Mouse (Mus musculus): Measurements from ENCODE around the gene Chdh. TPM values are rescaled to one million over a fixed set of nuclear protein-coding genes. Genes with fewer than 3 reads are reported as not detected.

Chdh gene
- polyA plus RNA-seq, 1 experiment from 2014 or later = 1.4 TPM

- Histone ChIP-seq H3K4me1 (replicated peaks; ENCODE audit: control insufficient read depth, insufficient read depth, low read length) (no peaks in the 10 kb centered on the region; the same call in 1 of the 2 replicates), H3K27ac (ENCODE audit: low read depth, low read length) (no peak overlapping the region), H3K9me3 (ENCODE audit: control insufficient read depth) (no peaks in the 10 kb centered on the region), H3K9ac (ENCODE audit: low read depth, low read length) (no peak overlapping the region), H3K4me3 (ENCODE audit: low read depth, low read length) (no peak overlapping the region), H3K4me2 (replicated peaks; ENCODE audit: low read depth) (no peak overlapping the region), H3K36me3 (ENCODE audit: control insufficient read depth, insufficient read depth) (no peaks in the 10 kb centered on the region), H3K27me3 (replicated peaks; ENCODE audit: control insufficient read depth, insufficient read depth, low read length) (no peaks in the 10 kb centered on the region)
- WGBS = 92% methylated on average over 6 of the region's 6 CpGs
- ATAC-seq = no peak
- TF ChIP-seq CTCF (IDR thresholded peaks at IDR 0.05; ENCODE audit: low read depth) = no peak
These were observed 10.0 kb downstream of the Chdh start for GRCm38 (mm10) chr14:30018846-30019245.

DNA sequence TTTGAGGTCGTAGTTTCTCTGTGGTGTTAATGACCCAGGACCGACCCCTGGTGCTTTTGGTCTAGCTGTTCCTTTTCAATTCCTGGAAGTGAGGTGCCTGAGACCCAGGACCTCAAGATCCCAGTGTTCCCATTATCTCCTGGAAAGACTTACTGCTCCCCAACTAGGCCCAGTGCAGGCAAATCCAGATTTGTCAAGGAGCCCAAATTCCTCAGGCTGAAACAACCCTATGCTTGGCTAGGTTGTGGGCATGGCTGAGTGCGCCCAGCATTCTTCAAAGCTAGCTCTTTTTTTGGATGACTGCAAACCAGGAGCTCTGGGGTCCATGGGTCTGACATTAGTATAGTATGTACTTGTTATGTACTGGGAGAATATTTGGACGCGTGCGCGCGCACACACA is 10.6 kb downstream of the Chdh start:
- no peak for ATAC-seq
- no peaks in the 10 kb centered on the region for H3K36me3 ChIP-seq (ENCODE audit: control insufficient read depth, insufficient read depth)
- no peak overlapping the region for H3K4me3 ChIP-seq (ENCODE audit: low read depth, low read length)
- no peak overlapping the region for H3K4me2 ChIP-seq (replicated peaks; ENCODE audit: low read depth)
- WGBS = 94% methylated on average over 8 of the region's 8 CpGs
- TF ChIP-seq CTCF (IDR thresholded peaks at IDR 0.05; ENCODE audit: low read depth) = no peak
- H3K27me3 ChIP-seq (replicated peaks; ENCODE audit: control insufficient read depth, insufficient read depth, low read length) = no peaks in the 10 kb centered on the region
- no peak overlapping the region for H3K9ac ChIP-seq (ENCODE audit: low read depth, low read length)
- no peaks in the 10 kb centered on the region for H3K9me3 ChIP-seq (ENCODE audit: control insufficient read depth)
- no peaks in the 10 kb centered on the region; the same call in 1 of the 2 replicates for H3K4me1 ChIP-seq (replicated peaks; ENCODE audit: control insufficient read depth, insufficient read depth, low read length)
- H3K27ac ChIP-seq (ENCODE audit: low read depth, low read length) = no peak overlapping the region

DNA sequence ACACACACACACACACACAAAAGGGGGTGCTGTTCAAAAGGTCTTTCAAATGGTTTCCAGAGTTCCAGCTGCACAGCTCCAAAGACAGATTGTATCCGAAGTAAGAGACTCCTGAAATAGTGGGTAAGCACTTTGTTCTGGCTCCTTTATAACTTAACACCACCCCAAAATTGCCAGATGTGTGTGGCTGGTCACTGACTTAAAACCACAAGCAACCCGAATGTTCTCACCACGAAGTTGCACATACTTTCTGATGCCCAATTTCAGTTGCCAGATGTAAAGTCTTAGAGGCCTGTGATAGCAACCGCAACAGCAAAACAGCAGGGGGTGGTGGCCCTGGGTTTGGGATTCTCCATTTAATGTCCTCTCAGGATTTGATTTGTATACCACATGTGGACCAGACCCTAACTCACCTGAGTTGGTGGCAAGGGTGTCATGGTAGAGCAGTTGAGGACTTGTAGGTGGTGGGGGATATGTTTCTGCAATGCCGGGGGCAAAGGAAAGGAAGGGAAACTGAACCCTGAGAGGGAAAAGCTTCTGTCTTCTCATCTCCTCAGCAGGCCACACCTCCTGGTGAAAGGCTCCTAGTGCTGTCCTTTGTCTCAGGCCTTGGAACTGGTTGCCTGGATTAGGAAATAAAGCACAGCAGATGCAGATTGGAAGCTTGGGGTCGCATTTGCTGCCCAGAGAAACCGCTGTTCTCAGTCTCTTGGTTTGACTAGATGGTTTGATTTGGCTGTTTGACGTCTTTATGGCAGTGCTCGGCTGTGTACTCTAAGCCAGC is 11.2 kb downstream of the Chdh start:
- Histone ChIP-seq H3K27me3 (replicated peaks; ENCODE audit: control insufficient read depth, insufficient read depth, low read length) (no peaks in the 10 kb centered on the region), H3K4me1 (replicated peaks; ENCODE audit: control insufficient read depth, insufficient read depth, low read length) (no peaks in the 10 kb centered on the region; the same call in 1 of the 2 replicates), H3K9me3 (ENCODE audit: control insufficient read depth) (no peaks in the 10 kb centered on the region), H3K4me3 (ENCODE audit: low read depth, low read length) (no peak overlapping the region), H3K4me2 (replicated peaks; ENCODE audit: low read depth) (no peak overlapping the region), H3K27ac (ENCODE audit: low read depth, low read length) (no peak overlapping the region), H3K9ac (ENCODE audit: low read depth, low read length) (no peak overlapping the region), H3K36me3 (ENCODE audit: control insufficient read depth, insufficient read depth) (no peaks in the 10 kb centered on the region)
- WGBS = 56% methylated on average over 9 of the region's 9 CpGs
- no peak for TF ChIP-seq CTCF (IDR thresholded peaks at IDR 0.05; ENCODE audit: low read depth)
- no peak for ATAC-seq

- H3K27ac ChIP-seq (ENCODE audit: low read depth, low read length) = no peak overlapping the region
- no peaks in the 10 kb centered on the region for H3K27me3 ChIP-seq (replicated peaks; ENCODE audit: control insufficient read depth, insufficient read depth, low read length)
- no peaks in the 10 kb centered on the region for H3K9me3 ChIP-seq (ENCODE audit: control insufficient read depth)
- H3K36me3 ChIP-seq (ENCODE audit: control insufficient read depth, insufficient read depth) = no peaks in the 10 kb centered on the region
- H3K9ac ChIP-seq (ENCODE audit: low read depth, low read length) = no peak overlapping the region
- no peaks in the 10 kb centered on the region; the same call in 1 of the 2 replicates for H3K4me1 ChIP-seq (replicated peaks; ENCODE audit: control insufficient read depth, insufficient read depth, low read length)
- no peak for ATAC-seq
- 91% methylated on average over 6 of the region's 6 CpGs for WGBS
- no peak overlapping the region for H3K4me3 ChIP-seq (ENCODE audit: low read depth, low read length)
- no peak overlapping the region for H3K4me2 ChIP-seq (replicated peaks; ENCODE audit: low read depth)
- TF ChIP-seq CTCF (IDR thresholded peaks at IDR 0.05; ENCODE audit: low read depth) = no peak
These were observed 13.6 kb downstream of the Chdh start for GRCm38 (mm10) chr14:30022471-30022870.

- no peak overlapping the region for H3K4me2 ChIP-seq (replicated peaks; ENCODE audit: low read depth)
- no peak overlapping the region for H3K9ac ChIP-seq (ENCODE audit: low read depth, low read length)
- TF ChIP-seq CTCF (IDR thresholded peaks at IDR 0.05; ENCODE audit: low read depth) = no peak
- no peak for ATAC-seq
- no peaks in the 10 kb centered on the region for H3K9me3 ChIP-seq (ENCODE audit: control insufficient read depth)
- no peaks in the 10 kb centered on the region for H3K36me3 ChIP-seq (ENCODE audit: control insufficient read depth, insufficient read depth)
- H3K27ac ChIP-seq (ENCODE audit: low read depth, low read length) = no peak overlapping the region
- WGBS = 19% methylated on average over 7 of the region's 7 CpGs
- no peak overlapping the region for H3K4me3 ChIP-seq (ENCODE audit: low read depth, low read length)
- H3K4me1 ChIP-seq (replicated peaks; ENCODE audit: control insufficient read depth, insufficient read depth, low read length) = no peaks in the 10 kb centered on the region
- H3K27me3 ChIP-seq (replicated peaks; ENCODE audit: control insufficient read depth, insufficient read depth, low read length) = no peaks in the 10 kb centered on the region
These were observed 15.6 kb downstream of the Chdh start for GRCm38 (mm10) chr14:30024387-30024786.

DNA sequence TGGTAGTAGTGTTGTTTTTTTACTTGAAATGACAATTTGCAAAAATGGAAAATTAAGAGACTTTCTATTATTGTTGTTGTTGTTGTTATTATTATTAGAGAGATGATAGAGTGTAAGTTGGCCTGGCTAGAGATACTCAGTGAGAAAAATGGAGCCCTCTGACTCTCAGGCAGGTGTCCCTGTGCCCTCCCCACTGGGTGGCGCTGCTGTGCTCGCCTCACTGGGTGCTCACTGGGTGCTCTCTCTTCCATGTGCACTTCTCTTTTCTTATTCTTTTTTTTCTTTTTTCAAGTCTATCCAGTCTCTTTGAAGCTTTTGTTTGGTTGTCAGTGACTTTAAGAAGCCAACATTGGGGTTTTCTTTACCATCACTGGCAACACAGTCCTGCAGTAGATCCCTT is 18.6 kb downstream of the Chdh start:
- Histone ChIP-seq H3K36me3 (ENCODE audit: control insufficient read depth, insufficient read depth) (no peaks in the 10 kb centered on the region), H3K4me3 (ENCODE audit: low read depth, low read length) (no peak overlapping the region), H3K4me1 (replicated peaks; ENCODE audit: control insufficient read depth, insufficient read depth, low read length) (no peaks in the 10 kb centered on the region), H3K27me3 (replicated peaks; ENCODE audit: control insufficient read depth, insufficient read depth, low read length) (no peaks in the 10 kb centered on the region), H3K9ac (ENCODE audit: low read depth, low read length) (no peak overlapping the region), H3K9me3 (ENCODE audit: control insufficient read depth) (no peaks in the 10 kb centered on the region), H3K4me2 (replicated peaks; ENCODE audit: low read depth) (no peak overlapping the region), H3K27ac (ENCODE audit: low read depth, low read length) (no peak overlapping the region)
- 52% methylated on average over 2 of the region's 2 CpGs for WGBS
- ATAC-seq = no peak
- TF ChIP-seq CTCF (IDR thresholded peaks at IDR 0.05; ENCODE audit: low read depth) = peak; percentile 63
